Mouse (Mus musculus): ENCODE data around the gene Gm49373. TPM values are rescaled to one million over a fixed set of nuclear protein-coding genes. Genes with fewer than 3 reads are reported as not detected.

Gene Gm49373
- polyA plus RNA-seq, 1 experiment from 2014 or later, result 1.3 TPM

DNA sequence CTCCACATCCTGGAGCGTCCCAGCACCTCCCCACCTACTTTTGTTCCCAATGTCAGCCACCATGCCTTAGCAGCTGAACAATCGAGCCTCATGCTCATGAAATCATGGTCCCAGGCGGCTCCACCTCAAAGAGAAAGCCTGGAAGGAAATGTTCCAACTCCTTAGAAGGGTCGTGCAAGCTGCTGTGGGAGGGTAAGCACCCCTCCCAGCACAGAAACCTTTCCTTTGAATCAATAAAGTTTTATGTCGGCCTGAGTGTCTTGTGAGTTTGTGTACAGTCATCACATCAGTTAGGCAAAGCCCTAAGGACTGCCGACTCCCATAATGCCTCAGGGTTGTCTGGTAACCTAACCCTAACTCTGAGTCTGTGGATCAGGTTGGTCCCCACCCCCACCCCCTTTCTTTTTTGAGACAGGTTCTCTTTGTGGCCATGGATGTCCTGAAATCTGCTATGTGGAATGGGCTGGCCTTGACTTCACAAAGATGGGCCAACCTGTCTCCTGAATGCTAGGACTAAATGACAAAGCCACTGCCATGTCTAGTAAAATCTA lies 44.3 kb downstream of the Gm49373 start:
- peaks cover 28% of the 10 kb centered on the region for H3K4me1 ChIP-seq (ENCODE audit: control insufficient read depth, insufficient read depth, low read length)
- DNase-seq (ENCODE audit: low spot score, missing footprints), result no peak
- peaks cover 56% of the 10 kb centered on the region for H3K27me3 ChIP-seq (ENCODE audit: control insufficient read depth, insufficient read depth, low read length)
- H3K4me3 ChIP-seq (ENCODE audit: low read depth, low read length), result no peak overlapping the region
- H3K9me3 ChIP-seq (ENCODE audit: control insufficient read depth, low read length), result no peaks in the 10 kb centered on the region
- H3K4me2 ChIP-seq, result no peak overlapping the region
- H3K9ac ChIP-seq (ENCODE audit: low read length), result no peak overlapping the region
- 70% methylated on average over 6 of the region's 6 CpGs for WGBS
- H3K36me3 ChIP-seq (ENCODE audit: control insufficient read depth, insufficient read depth, low read length), result no peaks in the 10 kb centered on the region
- no peak for ATAC-seq (ENCODE audit: low FRiP score)
- H3K27ac ChIP-seq (ENCODE audit: low read depth, low read length), result no peak overlapping the region

GRCm38 (mm10) chr9:21027774-21028290 lies 45.1 kb downstream of the Gm49373 start:
- H3K27me3 ChIP-seq (ENCODE audit: control insufficient read depth, insufficient read depth, low read length), result peaks cover 48% of the 10 kb centered on the region
- H3K27ac ChIP-seq (ENCODE audit: low read depth, low read length), result no peak overlapping the region
- H3K4me2 ChIP-seq, result no peak overlapping the region
- peaks cover 21% of the 10 kb centered on the region for H3K4me1 ChIP-seq (ENCODE audit: control insufficient read depth, insufficient read depth, low read length)
- no peaks in the 10 kb centered on the region for H3K9me3 ChIP-seq (ENCODE audit: control insufficient read depth, low read length)
- WGBS, result 52% methylated on average over 8 of the region's 8 CpGs
- no peak for ATAC-seq (ENCODE audit: low FRiP score)
- H3K36me3 ChIP-seq (ENCODE audit: control insufficient read depth, insufficient read depth, low read length), result no peaks in the 10 kb centered on the region
- peak; percentile 81 for DNase-seq (ENCODE audit: low spot score, missing footprints)
- H3K4me3 ChIP-seq (ENCODE audit: low read depth, low read length), result no peak overlapping the region
- no peak overlapping the region for H3K9ac ChIP-seq (ENCODE audit: low read length)

DNA sequence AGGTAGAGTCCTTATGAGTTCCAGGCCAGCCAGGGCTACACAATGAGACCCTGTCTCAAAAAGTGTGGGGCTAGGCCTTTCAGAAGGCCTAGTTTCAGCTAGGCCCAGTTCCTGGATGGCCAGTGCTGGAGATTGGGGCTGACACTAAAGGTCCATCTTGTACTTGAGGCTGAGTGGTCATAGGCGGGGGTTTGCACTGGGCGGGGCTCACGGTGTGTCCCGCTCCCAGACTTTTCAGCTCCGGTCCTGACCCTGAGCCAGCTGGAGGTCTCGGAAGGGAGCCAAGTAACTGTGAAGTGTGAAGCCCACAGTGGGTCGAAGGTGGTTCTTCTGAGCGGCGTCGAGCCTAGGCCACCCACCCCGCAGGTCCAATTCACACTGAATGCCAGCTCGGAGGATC lies 46.0 kb downstream of the Gm49373 start:
- no peak overlapping the region for H3K27ac ChIP-seq (ENCODE audit: low read depth, low read length)
- DNase-seq (ENCODE audit: low spot score, missing footprints), result peak; percentile 39
- ATAC-seq (ENCODE audit: low FRiP score), result no peak
- WGBS, result 83% methylated on average over 12 of the region's 12 CpGs
- H3K9ac ChIP-seq (ENCODE audit: low read length), result no peak overlapping the region
- H3K4me3 ChIP-seq (ENCODE audit: low read depth, low read length), result no peak overlapping the region
- H3K4me1 ChIP-seq (ENCODE audit: control insufficient read depth, insufficient read depth, low read length), result peaks cover 13% of the 10 kb centered on the region
- no peak overlapping the region for H3K4me2 ChIP-seq
- no peaks in the 10 kb centered on the region for H3K9me3 ChIP-seq (ENCODE audit: control insufficient read depth, low read length)
- H3K36me3 ChIP-seq (ENCODE audit: control insufficient read depth, insufficient read depth, low read length), result no peaks in the 10 kb centered on the region
- peaks cover 38% of the 10 kb centered on the region for H3K27me3 ChIP-seq (ENCODE audit: control insufficient read depth, insufficient read depth, low read length)

- no peak overlapping the region for H3K9ac ChIP-seq (ENCODE audit: low read length)
- ATAC-seq (ENCODE audit: low FRiP score), result no peak
- DNase-seq (ENCODE audit: low spot score, missing footprints), result peak; percentile 35
- H3K9me3 ChIP-seq (ENCODE audit: control insufficient read depth, low read length), result no peaks in the 10 kb centered on the region
- no peaks in the 10 kb centered on the region for H3K36me3 ChIP-seq (ENCODE audit: control insufficient read depth, insufficient read depth, low read length)
- H3K27me3 ChIP-seq (ENCODE audit: control insufficient read depth, insufficient read depth, low read length), result peaks cover 24% of the 10 kb centered on the region
- peaks cover 5% of the 10 kb centered on the region for H3K4me1 ChIP-seq (ENCODE audit: control insufficient read depth, insufficient read depth, low read length)
- 75% methylated on average over 19 of the region's 19 CpGs for WGBS
- H3K4me2 ChIP-seq, result no peak overlapping the region
- H3K4me3 ChIP-seq (ENCODE audit: low read depth, low read length), result no peak overlapping the region
- no peak overlapping the region for H3K27ac ChIP-seq (ENCODE audit: low read depth, low read length)
These were observed 47.6 kb downstream of the Gm49373 start for GRCm38 (mm10) chr9:21025258-21025810.

DNA sequence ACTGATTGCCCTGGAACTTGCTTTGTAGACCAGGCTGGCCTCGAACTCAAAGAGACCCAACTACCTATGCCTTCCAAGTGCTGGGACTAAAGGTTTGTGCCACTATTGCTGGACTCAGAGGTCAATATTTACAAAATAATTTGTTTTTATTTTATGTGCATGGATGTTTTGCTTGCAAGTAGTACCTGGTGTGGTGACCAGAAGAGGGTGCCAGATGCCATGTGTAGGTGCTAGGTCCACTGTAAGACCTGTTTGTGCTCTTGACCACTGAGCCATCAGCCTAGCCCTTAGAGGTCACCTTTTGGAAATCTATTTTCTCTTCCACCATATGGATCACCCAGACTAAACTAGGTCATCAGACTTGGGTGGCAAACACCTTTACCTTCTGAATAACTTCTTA lies 50.2 kb downstream of the Gm49373 start:
- no peak overlapping the region for H3K27ac ChIP-seq (ENCODE audit: low read depth, low read length)
- no peaks in the 10 kb centered on the region for H3K4me1 ChIP-seq (ENCODE audit: control insufficient read depth, insufficient read depth, low read length)
- DNase-seq (ENCODE audit: low spot score, missing footprints) (peak; percentile 65), ATAC-seq (ENCODE audit: low FRiP score) (no peak)
- H3K36me3 ChIP-seq (ENCODE audit: control insufficient read depth, insufficient read depth, low read length), result no peaks in the 10 kb centered on the region
- H3K4me2 ChIP-seq, result no peak overlapping the region
- no peaks in the 10 kb centered on the region for H3K9me3 ChIP-seq (ENCODE audit: control insufficient read depth, low read length)
- H3K9ac ChIP-seq (ENCODE audit: low read length), result no peak overlapping the region
- no peak overlapping the region for H3K4me3 ChIP-seq (ENCODE audit: low read depth, low read length)
- no peaks in the 10 kb centered on the region; the same call in 1 of the 2 replicates for H3K27me3 ChIP-seq (ENCODE audit: control insufficient read depth, insufficient read depth, low read length)
- WGBS, result 86% methylated on average over 1 of the region's 1 CpGs

GRCm38 (mm10) chr9:21022288-21022687 lies 50.6 kb downstream of the Gm49373 start:
- WGBS, result 65% methylated on average over 6 of the region's 6 CpGs
- H3K4me3 ChIP-seq (ENCODE audit: low read depth, low read length), result no peak overlapping the region
- H3K27me3 ChIP-seq (ENCODE audit: control insufficient read depth, insufficient read depth, low read length), result peaks cover 4% of the 10 kb centered on the region
- no peaks in the 10 kb centered on the region for H3K9me3 ChIP-seq (ENCODE audit: control insufficient read depth, low read length)
- H3K27ac ChIP-seq (ENCODE audit: low read depth, low read length), result no peak overlapping the region
- ATAC-seq (ENCODE audit: low FRiP score), result no peak
- peak; percentile 71 for DNase-seq (ENCODE audit: low spot score, missing footprints)
- H3K4me1 ChIP-seq (ENCODE audit: control insufficient read depth, insufficient read depth, low read length), result no peaks in the 10 kb centered on the region
- no peaks in the 10 kb centered on the region for H3K36me3 ChIP-seq (ENCODE audit: control insufficient read depth, insufficient read depth, low read length)
- no peak overlapping the region for H3K9ac ChIP-seq (ENCODE audit: low read length)
- no peak overlapping the region for H3K4me2 ChIP-seq

- no peak for ATAC-seq (ENCODE audit: low FRiP score)
- Histone ChIP-seq H3K4me3 (ENCODE audit: low read depth, low read length) (no peak overlapping the region), H3K9me3 (ENCODE audit: control insufficient read depth, low read length) (no peaks in the 10 kb centered on the region), H3K9ac (ENCODE audit: low read length) (no peak overlapping the region), H3K4me2 (no peak overlapping the region), H3K36me3 (ENCODE audit: control insufficient read depth, insufficient read depth, low read length) (no peaks in the 10 kb centered on the region), H3K27ac (ENCODE audit: low read depth, low read length) (no peak overlapping the region), H3K27me3 (ENCODE audit: control insufficient read depth, insufficient read depth, low read length) (peaks cover 14% of the 10 kb centered on the region), H3K4me1 (ENCODE audit: control insufficient read depth, insufficient read depth, low read length) (no peaks in the 10 kb centered on the region)
- WGBS, result 82% methylated on average over 3 of the region's 3 CpGs
- DNase-seq (ENCODE audit: low spot score, missing footprints), result no peak
These were observed 51.5 kb downstream of the Gm49373 start for GRCm38 (mm10) chr9:21021363-21021762.

- no peak overlapping the region for H3K27ac ChIP-seq (ENCODE audit: low read depth, low read length)
- H3K36me3 ChIP-seq (ENCODE audit: control insufficient read depth, insufficient read depth, low read length), result no peaks in the 10 kb centered on the region
- H3K4me2 ChIP-seq, result no peak overlapping the region
- no peaks in the 10 kb centered on the region for H3K9me3 ChIP-seq (ENCODE audit: control insufficient read depth, low read length)
- 69% methylated on average over 2 of the region's 2 CpGs for WGBS
- DNase-seq (ENCODE audit: low spot score, missing footprints), result no peak
- H3K9ac ChIP-seq (ENCODE audit: low read length), result no peak overlapping the region
- H3K4me1 ChIP-seq (ENCODE audit: control insufficient read depth, insufficient read depth, low read length), result no peaks in the 10 kb centered on the region; the same call in 1 of the 2 replicates
- peaks cover 35% of the 10 kb centered on the region for H3K27me3 ChIP-seq (ENCODE audit: control insufficient read depth, insufficient read depth, low read length)
- H3K4me3 ChIP-seq (ENCODE audit: low read depth, low read length), result no peak overlapping the region
- no peak for ATAC-seq (ENCODE audit: low FRiP score)
These were observed 54.3 kb downstream of the Gm49373 start for GRCm38 (mm10) chr9:21018600-21018999.

- no peak for ATAC-seq (ENCODE audit: low FRiP score)
- H3K4me2 ChIP-seq, result no peak overlapping the region
- 45% methylated on average over 4 of the region's 4 CpGs for WGBS
These were observed 55.7 kb downstream of the Gm49373 start for GRCm38 (mm10) chr9:21017177-21017575.

More at GRCm38 (mm10) chr9:21017177-21017575, 55.7 kb downstream of the Gm49373 start:
- Histone ChIP-seq H3K9me3 (ENCODE audit: control insufficient read depth, low read length) (no peaks in the 10 kb centered on the region), H3K4me1 (ENCODE audit: control insufficient read depth, insufficient read depth, low read length) (no peaks in the 10 kb centered on the region; the same call in 1 of the 2 replicates), H3K27ac (ENCODE audit: low read depth, low read length) (no peak overlapping the region), H3K4me3 (ENCODE audit: low read depth, low read length) (no peak overlapping the region), H3K36me3 (ENCODE audit: control insufficient read depth, insufficient read depth, low read length) (no peaks in the 10 kb centered on the region), H3K9ac (ENCODE audit: low read length) (no peak overlapping the region), H3K27me3 (ENCODE audit: control insufficient read depth, insufficient read depth, low read length) (peaks cover 35% of the 10 kb centered on the region)
- no peak for DNase-seq (ENCODE audit: low spot score, missing footprints)
